Mouse (Mus musculus) lung, postnatal 36 days (tissue): Measurements from ENCODE around the gene Fbrsl1.

Experiments
- DNase-seq: peaks from one replicate; pipeline ENCODE4 v3.0.0; 2022; ENCODE audit warnings: mixed read lengths

The Fbrsl1 gene

DNA sequence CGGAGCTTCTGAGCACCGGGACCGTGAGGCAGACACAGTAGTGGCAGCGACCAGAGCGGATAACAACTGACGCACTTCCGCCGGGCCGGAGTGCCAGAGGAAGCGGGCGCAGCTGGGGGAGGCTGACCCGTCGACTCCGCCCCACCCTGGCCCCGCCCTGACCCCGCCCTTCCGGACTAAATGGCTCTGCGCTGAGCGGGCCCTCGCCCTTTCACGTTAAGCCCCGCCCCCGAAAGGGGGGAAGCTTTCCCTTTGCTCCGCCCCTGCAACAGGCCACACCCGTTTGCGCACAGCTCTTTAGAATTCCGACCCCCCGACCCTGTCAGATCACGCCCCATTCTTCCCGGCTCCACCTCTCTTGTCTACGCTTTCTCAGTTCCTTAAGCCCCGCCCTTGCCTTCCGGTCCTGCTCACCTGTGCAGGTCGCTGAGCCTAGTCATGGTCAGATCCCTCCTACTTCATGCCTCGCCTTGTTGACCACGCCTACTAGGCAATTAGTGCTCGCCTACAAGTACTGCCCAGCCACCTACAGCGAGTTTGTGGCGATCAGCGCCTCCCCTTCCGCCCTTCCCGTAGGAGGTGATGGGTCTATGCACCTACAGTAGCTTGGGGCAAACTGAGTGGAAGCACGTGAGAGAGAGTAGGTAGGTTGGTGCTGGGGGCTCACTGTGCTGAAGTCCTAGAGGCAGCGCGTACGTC is at the start of gene Fbrsl1:
TSS of gene Fbrsl1 (minus strand) at position 68 of the 699 bp plus-strand sequence.
- peak; percentile 98 for DNase-seq

DNA sequence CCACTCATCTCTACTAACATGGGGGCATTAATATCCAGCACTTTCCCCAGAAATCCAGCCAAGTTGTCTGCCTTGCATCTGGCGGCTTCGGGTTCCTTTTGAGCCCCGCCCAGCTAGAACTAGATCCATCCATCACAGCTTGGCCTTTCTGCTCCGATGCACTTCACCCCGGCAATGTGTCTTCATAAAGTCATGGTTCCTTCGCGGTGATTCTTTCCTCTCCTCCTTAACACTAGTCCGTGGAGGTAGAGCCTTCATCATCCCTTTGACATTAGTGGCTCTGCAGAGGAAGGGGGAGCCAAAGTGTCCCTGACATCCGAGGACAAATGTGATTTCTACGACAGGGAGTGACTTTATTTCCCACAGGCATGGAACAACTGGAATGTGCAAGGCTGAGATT is 49.8 kb upstream of the Fbrsl1 start:
- DNase-seq: no peak

DNA sequence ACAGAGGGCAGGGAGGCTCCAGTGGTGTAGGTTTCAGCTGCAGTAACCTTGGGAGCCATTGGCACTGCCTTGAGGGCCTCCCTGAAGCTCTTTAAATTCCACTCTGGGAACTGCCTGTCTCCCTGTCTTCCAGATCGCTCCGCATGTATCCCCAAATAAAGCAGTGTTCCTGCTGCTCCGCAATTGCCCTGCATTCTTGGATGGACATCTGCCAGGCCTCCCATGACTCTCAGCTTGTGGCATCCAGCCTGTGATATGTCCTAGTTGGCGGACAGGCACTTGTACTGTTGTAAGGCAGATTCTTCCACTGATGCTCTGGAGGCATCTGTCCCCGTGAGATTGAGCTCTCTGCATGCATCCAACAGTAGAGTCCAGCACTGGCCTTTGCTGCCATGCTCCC is 49.3 kb upstream of the Fbrsl1 start:
- no peak for DNase-seq

DNA sequence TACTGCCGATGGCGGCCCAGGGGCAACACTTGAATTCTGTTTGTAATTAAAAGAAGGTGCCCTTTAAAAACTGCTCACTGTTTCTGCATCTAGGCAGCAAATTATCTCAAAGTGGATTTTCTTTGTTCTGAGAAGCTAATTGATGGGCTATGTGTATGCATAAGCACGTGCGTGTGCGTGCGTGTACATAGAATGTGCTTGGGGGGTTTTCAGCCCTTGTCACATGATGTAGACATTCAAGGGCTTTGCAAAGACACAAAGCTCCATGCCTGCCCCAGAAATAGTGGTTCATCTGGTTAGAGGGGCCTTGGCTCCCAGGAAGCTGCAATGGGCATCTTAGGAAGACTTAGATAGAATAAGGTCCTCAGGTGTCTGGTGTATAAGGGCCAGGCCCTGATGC is 46.7 kb upstream of the Fbrsl1 start:
- no peak for DNase-seq

DNA sequence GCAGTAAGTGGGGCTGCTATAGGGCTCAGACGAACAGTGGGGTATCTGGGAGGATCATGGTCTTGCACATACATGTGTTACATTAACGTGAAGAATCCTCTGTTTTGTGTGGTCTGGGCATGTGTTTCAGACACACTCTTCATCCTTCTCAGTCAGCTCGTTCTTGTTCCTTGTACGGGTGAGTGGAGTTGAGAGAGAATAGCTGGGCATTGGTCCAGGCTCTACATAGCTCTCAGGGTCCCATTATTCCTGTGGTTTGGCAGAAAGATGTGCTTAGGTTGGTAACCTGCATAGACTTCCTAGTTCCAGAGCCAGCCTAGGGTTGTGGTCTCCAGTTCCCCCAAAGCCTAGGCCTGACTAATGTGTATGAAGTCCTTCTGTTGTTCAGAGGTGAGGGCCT is 46.1 kb upstream of the Fbrsl1 start:
- peak; percentile 26 for DNase-seq

DNA sequence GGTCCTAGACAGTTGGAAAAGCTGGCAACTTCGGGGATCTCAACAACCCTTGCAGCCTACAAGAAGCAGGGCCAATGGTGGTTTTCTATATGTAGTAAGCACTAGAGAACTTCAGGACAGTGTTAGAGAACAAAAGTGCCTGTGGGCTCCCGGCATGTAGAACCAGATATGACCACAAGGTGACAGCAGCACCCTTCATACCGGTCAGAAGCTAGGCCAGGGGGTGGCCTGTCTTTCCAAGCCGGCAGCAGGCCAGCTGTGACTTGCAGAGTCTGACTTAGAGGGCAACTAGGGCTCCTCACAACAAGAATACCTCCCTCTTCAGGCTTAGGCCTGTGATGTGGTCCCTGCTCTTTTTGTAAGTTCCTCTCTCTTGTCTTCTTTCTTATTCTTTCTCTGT is 45.5 kb upstream of the Fbrsl1 start:
- DNase-seq: peak; percentile 73

DNA sequence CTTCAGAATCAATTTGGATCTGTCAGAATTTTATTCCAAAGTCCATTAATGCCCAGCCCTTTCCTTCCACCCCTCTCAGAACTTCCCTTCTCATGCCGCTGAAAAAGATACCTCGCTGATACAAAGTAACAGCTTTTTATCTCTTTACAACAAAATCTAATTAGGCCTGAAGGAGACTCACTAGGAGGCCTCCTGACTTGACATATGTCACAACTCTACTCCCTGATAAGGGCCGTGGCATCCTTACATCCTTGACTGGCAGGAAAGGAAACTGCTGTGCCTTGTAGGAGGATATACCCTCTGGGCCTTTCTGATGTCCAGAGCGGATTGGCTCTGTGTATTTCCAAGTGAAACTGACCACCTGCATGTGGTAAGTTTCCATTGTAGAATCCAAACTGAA is 41.3 kb upstream of the Fbrsl1 start:
- no peak for DNase-seq

DNA sequence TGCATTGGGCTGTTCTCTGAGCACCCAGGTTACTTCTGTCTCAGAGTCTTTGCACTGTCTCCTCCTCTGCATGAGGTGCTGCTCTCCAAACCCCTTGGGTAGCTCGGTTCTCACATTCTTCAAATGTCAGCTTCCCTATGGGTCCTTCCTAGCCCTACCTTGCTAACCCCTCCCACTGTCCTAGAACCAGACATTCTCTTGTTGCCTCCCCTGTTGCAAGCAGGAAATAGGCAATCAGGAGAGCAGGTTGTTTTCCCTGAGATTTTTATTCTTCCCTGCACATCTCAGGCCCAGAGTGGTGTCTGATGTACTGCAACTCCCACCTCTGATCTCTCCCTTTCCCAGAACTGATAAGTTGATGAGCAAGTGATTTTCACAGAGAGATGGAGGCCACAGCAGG is 39.6 kb upstream of the Fbrsl1 start:
- no peak for DNase-seq

DNA sequence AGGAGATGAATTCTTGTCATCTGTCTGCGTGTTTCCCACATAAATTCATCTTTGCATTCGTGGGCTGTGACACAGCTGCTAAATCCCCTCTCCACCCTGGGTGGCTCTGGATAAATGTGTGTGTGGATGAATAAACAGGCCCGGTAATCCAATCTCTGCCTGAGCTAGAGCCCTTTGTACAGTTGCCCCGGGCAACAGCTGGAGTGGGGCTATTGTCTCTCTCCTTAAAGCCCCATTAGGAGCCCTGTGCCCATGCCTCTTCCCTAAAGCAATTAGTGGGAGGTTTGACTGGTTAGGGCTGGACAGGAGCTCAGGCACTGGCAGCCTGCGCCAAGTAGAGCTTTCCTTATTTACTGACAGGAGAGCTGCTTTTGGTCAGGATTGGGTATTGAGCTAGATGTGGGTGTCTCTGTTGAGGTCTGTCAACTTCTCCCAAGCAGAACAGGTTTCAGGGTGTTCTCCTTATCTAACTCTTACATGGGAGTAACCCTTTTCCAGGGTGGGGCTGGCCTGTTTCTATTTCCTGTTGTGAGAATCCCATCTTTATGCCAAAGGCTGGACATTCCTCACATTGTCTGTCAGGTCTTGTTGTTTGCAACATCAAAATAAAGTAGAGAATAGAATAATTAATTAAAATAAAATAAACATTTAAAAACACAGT is 38.5 kb upstream of the Fbrsl1 start:
- DNase-seq: peak; percentile 26

DNA sequence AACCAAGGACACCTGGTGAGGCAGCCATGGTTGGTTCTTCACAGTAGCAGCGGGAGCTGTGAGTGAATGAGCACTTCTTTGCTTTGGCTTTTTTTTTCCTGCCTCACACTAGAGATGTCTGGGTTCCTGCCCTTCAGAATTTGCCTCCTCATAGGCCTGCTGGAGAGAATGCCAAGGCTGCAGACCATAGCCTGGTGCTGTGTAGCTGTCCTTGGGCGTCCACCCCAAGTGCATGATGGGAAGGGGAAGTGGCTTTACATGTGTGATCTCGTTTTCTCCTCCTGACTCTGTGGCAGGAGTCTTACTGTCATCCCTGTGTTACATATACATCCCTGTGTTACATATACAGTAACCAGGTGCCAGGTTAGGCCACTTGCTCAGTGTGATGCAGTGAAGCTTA is 36.4 kb upstream of the Fbrsl1 start:
- no peak for DNase-seq

DNA sequence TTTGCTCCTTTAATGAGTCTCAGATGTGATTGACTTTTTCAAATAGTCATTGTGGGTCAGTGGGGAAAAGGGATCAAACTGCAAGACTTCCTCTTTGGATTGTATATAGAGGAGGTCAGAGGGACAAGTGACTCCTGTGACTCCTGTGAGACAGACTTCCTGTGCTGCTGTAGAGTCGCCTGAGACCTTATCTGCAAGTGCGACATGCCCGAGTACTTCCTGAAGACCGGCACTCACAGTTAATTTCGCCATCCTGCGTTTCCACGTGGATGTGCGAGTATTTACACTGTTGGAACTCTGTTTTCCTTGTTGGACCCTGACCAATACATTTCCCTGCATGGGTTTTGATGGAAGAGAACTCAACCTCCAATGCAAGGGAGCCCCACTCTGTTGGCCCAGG is 30.9 kb upstream of the Fbrsl1 start:
- DNase-seq: peak; percentile 78

DNA sequence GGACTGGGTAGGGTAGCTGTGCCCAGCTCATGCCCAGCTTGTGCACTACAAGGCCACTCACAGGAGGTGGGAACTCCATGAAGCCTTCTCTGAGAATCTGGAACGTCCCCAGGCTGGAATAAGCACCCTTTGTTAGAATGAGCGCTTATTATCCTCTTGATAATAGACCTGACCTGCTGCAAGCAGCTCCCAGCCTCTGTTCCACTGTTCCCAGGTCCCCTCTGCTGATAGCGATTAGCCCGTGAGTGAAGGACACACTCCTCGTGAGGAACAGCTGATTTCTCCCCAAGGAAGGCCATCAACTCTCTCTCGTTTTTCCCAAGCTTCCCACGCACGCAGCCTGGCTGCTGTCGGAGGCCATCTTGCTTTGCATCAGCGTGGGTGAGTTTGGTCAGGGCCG is 25.9 kb upstream of the Fbrsl1 start:
- no peak for DNase-seq

DNA sequence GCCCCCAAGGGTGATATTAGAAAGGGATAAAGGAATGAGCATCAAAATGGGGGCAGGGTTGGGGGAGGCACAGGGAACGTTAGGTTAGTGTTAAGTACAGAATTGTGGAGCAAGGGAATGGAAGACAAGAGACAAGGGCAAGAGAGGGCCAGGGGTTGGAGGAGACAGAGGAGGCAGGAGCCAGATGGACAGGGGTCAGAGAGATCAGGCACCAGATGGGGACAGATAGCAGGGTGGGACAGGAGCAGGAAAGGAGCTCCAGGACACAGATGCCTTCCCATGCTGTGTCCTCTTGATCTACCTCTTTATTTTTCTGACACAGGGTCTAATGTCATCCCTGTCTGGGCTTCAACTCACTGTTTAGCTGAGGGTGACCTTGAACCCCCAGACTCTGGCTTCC is 24.5 kb upstream of the Fbrsl1 start:
- DNase-seq: no peak

DNA sequence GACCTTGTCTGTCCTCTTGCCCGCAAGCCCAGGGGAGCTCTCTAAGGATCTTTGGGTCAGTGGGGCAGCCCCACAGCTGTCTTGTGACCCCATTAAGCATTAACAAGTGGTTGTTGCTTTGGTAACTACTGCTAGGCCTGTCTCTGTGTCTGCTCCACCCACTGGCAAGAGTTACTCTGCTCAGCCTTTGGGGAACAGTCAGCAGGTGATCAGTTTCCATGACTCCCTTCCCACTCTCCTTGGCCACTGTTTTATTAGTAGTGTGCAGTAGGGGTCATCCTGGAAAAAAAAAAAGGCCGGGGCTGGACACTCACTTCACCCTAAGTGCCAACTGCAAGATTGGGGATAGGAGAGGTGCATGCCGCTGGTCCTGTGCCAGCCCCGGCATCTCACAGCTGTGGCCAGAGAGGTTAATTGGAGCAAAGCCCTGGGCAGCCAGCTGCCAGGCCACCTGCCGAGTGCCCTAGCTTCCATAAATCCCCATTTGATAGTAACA is 23.7 kb upstream of the Fbrsl1 start:
- DNase-seq: no peak

DNA sequence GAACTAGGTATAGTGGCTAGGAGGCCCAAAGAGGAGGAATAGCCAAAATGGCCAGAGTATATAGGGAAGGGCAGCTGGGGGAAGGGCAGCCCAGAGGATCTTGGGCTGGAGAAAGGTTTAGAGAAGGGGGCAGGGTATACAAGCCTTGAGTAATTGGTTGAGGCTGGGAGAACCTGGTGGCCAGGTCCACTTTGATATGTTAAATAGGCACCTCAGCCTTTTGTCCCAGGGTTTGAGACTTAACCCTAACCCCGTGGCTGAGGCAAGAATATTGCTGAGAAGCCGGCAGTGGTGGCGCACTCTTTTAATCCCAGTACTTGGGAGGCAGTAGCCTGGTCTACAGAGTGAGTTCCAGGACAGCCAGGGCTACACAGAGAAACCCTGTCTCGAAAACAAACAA is 23.0 kb upstream of the Fbrsl1 start:
- no peak for DNase-seq

DNA sequence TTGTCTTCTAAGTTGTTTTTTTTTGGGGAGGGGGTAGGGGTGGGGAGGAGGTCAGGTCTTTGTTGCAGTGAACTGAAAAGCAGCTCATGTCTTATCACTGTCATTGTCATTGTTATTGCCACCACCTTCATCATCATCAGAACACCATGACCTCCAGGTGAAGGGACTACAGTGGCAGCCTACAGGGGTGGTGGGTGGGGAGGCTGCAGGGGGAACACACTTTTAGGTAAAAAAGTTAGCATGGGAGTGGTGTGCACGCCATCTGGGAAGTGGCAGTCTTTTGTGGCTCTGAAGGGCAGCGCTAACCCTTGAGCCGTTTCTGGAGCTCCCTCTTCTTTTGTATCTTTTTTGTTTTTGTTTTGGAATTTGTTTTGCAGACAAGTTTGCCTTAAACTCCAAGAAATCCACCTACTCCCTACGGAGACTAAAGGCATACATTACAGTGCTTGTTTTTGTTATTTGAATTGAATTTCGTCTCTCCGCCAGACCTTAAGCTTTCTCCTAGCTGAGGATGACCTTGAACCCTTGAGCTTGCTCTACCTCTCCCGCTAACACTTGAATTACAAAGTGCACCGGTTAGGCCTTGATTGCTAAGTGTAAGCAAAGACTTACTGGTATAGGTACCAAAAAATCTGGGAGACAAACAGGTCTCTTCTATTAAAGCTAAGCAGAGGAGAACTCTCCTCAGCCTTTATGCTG is 21.1 kb upstream of the Fbrsl1 start:
- DNase-seq: no peak

DNA sequence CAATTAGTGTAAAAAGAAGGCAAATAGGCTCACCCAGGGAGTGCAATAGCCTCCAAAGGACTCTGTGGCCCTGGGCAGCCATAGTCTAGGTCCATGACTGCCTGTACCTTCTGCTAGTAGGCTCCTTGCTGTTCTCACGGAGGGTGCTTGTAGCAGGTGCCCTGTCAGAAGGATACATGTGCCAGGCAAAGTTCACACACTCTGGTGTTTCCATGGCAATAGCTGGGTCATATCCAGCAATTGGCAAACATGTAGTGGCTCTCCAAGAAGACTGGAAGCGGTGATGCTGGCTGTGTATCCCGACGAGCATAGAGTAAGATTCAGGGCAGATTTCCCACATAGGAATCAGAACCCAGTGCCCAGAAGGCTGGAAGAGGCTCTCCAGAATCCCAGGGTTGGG is 20.0 kb upstream of the Fbrsl1 start:
- peak; percentile 33 for DNase-seq

DNA sequence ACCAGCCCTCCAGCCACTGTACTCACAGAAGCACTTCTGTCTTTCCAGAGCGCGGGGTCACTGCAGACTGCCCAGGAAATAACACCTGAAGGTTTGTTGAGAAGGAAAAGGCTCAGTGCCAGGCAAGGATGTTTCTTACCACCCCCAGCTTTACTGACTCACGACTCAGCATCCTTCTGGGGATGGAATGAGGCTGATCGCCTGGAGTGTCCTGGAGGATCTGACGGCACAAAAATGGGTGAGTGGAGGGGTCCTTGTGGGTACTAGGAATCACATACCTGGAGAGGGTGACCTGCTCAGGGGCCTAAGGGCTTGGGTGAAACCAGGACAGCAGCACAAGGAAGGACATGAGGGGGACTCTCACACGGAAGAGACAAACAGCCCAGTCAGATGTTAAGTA is 19.4 kb upstream of the Fbrsl1 start:
- no peak for DNase-seq

DNA sequence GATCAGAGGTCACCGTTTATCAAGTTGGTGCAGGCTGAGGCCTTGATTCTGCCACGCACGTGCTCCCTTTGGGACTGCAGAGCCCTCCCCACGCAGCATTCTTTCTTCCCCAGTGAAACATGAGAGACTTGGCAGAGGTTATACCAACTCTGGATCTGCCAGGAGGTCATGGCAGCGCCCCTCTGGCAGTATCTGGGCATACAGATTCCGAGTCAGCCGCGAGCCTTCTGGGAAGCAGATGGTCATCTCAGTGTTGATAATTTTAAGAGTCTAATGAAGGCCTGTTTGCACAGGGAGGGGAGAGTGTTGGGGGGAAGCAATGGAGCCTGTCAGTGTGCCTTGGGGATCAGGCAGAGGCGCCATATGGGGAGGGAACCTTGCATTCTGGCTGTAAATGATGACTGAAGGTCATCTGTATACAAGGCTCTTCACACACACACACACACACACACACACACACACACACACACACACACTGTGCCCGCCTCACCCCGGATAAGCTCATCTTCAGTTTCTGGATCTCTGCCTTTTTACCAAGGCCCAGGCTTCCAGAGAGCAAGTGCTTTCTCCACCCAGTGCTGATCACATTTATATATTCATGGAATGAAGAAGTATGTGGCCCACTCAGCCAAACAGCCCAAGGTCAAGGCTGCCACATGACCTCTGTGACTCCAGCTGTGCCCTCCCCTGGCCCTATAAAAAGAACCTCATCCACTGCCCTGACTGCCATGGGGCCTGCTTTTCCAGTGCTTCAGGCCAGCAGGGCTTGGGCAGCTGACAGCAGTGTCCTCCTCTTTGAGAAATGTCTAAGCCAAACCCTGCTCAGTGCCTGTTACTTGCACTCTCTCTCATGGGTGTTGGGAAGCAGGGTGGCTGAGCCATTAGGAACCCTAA is 18.5 kb upstream of the Fbrsl1 start:
- no peak for DNase-seq

DNA sequence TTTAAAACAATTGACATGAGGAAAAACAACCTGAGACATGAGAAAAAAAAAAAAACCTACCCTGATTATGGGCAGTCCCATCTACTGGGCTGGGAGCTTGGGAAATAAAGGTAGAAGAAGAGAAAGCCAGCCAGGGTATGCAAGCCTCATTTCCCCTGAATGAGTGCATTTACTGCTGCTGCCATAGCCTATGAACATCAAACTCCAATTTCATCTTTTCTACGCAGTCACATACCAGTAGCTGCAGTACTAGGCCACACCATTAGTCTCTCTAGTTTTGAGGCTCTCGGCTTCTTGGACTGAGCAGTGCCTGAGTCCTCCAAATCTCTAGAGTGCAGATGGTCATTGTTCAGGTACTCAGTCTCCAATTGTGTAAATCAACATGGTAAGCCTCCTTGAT is 14.3 kb upstream of the Fbrsl1 start:
- DNase-seq: no peak

DNA sequence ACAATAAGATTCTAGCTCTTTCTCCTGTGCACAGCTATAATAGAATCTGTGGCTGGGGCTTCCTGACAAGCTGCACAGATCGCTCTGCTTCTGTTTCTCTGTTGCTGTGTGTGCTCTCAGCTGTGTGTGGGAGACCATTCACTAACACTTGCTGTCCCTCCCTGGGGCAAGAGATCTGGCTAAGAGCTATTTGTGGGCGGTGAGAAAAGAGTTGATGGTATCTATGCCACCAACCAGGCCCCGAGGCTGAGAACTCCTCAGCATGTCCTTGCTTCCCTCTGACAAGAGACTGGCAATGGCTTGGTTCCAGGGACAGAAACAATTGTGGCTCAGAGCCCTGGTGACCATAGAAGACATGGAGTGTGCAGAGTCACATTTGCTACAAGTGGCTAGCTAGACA is 10.6 kb upstream of the Fbrsl1 start:
- peak; percentile 69 for DNase-seq

DNA sequence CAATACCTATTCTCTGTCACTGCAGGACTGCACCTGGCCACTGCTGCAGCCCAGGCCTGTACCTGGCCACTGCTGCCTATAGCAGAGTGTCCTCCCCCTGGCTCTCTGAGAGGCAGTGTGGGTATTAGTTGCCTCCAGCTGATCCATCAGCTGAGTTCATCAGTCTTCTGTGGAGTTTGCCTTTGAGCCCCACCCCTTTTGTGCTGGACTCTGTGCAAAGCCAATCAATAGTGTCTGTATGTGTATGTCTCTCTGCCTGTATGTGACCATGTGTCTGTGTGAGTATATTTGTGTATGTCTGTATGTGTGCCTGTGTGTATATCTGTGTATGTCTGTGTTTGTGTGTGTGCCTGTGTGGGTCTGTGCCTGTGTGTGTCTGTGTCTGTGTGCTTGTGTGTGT is 7.0 kb upstream of the Fbrsl1 start:
- DNase-seq: no peak

DNA sequence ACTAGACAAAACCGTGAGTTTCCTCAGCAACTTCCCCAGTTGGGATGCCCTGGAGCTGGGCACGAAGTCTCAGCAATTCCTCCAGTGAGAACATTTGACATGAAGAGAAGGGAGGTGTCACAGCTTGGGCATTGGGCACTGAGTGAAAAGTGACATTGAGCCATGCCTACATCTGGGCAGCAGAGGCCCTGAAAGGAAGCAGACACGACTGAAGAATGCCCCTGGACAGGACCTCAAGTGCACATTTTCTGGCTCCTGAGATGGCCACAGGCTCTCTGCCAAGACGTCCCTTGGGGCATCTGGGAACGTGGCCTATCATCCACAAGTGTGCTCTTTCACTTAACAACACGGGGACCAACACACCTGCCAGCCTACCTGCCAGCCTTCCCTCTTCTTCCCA is 991 bp upstream of the Fbrsl1 start:
- peak; percentile 19 for DNase-seq
